Mouse (Mus musculus) neural tube, embryonic 15.5 days (tissue): ENCODE results near the gene Kcna5. TPM values are rescaled to one million over a fixed set of nuclear protein-coding genes. Genes with fewer than 3 reads are reported as not detected.
A peak's percentile ranks its signal among the peaks of the same experiment; 100 is the strongest.

Source experiments
- ATAC-seq: fragments of 200-750 bp; cut with Nextera tagmentation; 2 replicates; pipeline ENCODE4 v1.8.0; 2017; ENCODE audit warnings: mild to moderate bottlenecking, moderate TSS enrichment, moderate library complexity; ENCODE audit not compliant: low FRiP score
- H3K27ac ChIP-seq: fragments of 300-500 bp; sonication (generic); replicated peaks from 2 replicates; pipeline ENCODE4 v1.5.1; 2015; ENCODE audit warnings: mild to moderate bottlenecking, inconsistent platforms
- H3K27me3 ChIP-seq: fragments of 300-500 bp; sonication (generic); replicated peaks from 2 replicates; pipeline ENCODE4 v1.6.1; 2015; ENCODE audit warnings: inconsistent platforms
- H3K36me3 ChIP-seq: fragments of 300-500 bp; sonication (generic); 2 replicates; pipeline ENCODE4 v1.6.1; 2015; ENCODE audit warnings: inconsistent platforms
- H3K4me1 ChIP-seq: fragments of 300-500 bp; sonication (generic); 2 replicates; pipeline ENCODE4 v1.6.1; 2015; ENCODE audit warnings: inconsistent platforms
- H3K4me2 ChIP-seq: fragments of 300-500 bp; sonication (generic); 2 replicates; pipeline ENCODE4 v1.6.1; 2015; ENCODE audit warnings: inconsistent platforms, mild to moderate bottlenecking, moderate library complexity
- H3K4me3 ChIP-seq: fragments of 300-500 bp; sonication (generic); replicated peaks from 2 replicates; pipeline ENCODE4 v1.5.1; 2015; ENCODE audit warnings: mild to moderate bottlenecking, inconsistent platforms
- H3K9ac ChIP-seq: fragments of 300-500 bp; sonication (generic); replicated peaks from 2 replicates; pipeline ENCODE4 v1.6.1; 2015; ENCODE audit warnings: mild to moderate bottlenecking, inconsistent platforms
- H3K9me3 ChIP-seq: fragments of 300-500 bp; sonication (generic); replicated peaks from 2 replicates; pipeline ENCODE4 v1.6.1; 2016; ENCODE audit warnings: inconsistent platforms
- WGBS: fragments of 180-500 bp; shearing (Covaris S2); methylation state at CpG from one replicate; pipeline ENCODE4 v1.1.7; 2015; ENCODE audit warnings: mixed read lengths; 5-methylcytosine and 5-hydroxymethylcytosine counted together
- polyA plus RNA-seq: library from polyadenylated mRNA; unstranded; fragments of >200 nt; fragmentation: Nextera tagmentation; extraction: Ambion mirVana; gene quantifications from 2 replicates; pipeline ENCODE4 v1.2.1, GENCODE M21; 2015

Kcna5 gene
- 3.1 and 4.1 TPM in 2 replicates for polyA plus RNA-seq

- H3K4me2 ChIP-seq = peak within 1 kb of the TSS; percentile 55
- no peaks in the 10 kb centered on the region for H3K36me3 ChIP-seq
- peaks cover 10% of the 10 kb centered on the region for H3K27me3 ChIP-seq
- peak; percentile 84 for ATAC-seq
- peaks cover 17% of the 10 kb centered on the region for H3K4me1 ChIP-seq
- H3K9ac ChIP-seq = peak within 1 kb of the TSS; percentile 26; the same call in 1 of the 2 replicates
- H3K27ac ChIP-seq = peak within 1 kb of the TSS; percentile 56
- H3K9me3 ChIP-seq = no peaks in the 10 kb centered on the region
- H3K4me3 ChIP-seq = peak within 1 kb of the TSS; percentile 27
- under 1% methylated on average over 15 of the region's 15 CpGs for WGBS
Observed at GRCm38 (mm10) chr6:126535208-126535910, at the start of gene Kcna5. Gene Kcna5 (minus strand): TSS chr6:126535412.

GRCm38 (mm10) chr6:126583075-126583474, 47.9 kb upstream of the Kcna5 start:
- WGBS = 64% methylated on average over 7 of the region's 7 CpGs
- ATAC-seq = no peak
- no peak overlapping the region for H3K4me2 ChIP-seq

GRCm38 (mm10) chr6:126581632-126582031, 46.4 kb upstream of the Kcna5 start:
- ATAC-seq = no peak
- Histone ChIP-seq H3K36me3 (no peaks in the 10 kb centered on the region), H3K4me1 (peaks cover 6% of the 10 kb centered on the region; the same call in 1 of the 2 replicates), H3K27ac (no peak overlapping the region), H3K9ac (no peak overlapping the region), H3K9me3 (no peaks in the 10 kb centered on the region), H3K4me3 (no peak overlapping the region), H3K4me2 (no peak overlapping the region), H3K27me3 (no peaks in the 10 kb centered on the region)
- WGBS = 67% methylated on average over 8 of the region's 8 CpGs

More at GRCm38 (mm10) chr6:126583075-126583474, 47.9 kb upstream of the Kcna5 start:
- H3K9ac ChIP-seq = no peak overlapping the region
- no peaks in the 10 kb centered on the region for H3K36me3 ChIP-seq
- no peak overlapping the region for H3K4me3 ChIP-seq
- no peaks in the 10 kb centered on the region for H3K9me3 ChIP-seq
- peaks cover 6% of the 10 kb centered on the region; the same call in 1 of the 2 replicates for H3K4me1 ChIP-seq
- H3K27ac ChIP-seq = no peak overlapping the region
- H3K27me3 ChIP-seq = no peaks in the 10 kb centered on the region

- Histone ChIP-seq H3K9me3 (no peaks in the 10 kb centered on the region), H3K4me3 (no peak overlapping the region), H3K4me1 (peaks cover 1% of the 10 kb centered on the region; the same call in 1 of the 2 replicates), H3K4me2 (no peak overlapping the region), H3K36me3 (no peaks in the 10 kb centered on the region), H3K27me3 (no peaks in the 10 kb centered on the region), H3K27ac (no peak overlapping the region), H3K9ac (no peak overlapping the region)
- WGBS = 87% methylated on average over 3 of the region's 3 CpGs
- ATAC-seq = no peak
Observed at GRCm38 (mm10) chr6:126580571-126580970, 45.4 kb upstream of the Kcna5 start.

DNA sequence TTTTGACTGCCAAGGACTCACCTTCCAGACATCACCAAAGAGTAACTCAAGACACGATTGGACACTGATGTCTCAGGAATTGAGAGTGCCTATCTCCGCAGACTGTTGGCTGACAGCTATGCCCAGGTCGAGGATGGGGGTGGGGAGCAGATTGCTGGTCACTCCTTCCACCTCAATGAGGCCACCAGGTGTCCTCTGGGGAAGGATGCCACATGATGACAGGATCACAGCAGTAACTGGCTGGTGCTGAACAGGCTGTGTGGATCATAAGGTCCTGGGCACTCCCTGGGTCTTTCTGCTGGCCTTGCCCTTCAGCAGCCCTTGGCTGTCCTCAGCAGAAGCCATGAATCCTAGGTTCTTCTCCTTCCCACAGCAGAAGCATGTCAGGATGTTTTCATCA, 42.2 kb upstream of the Kcna5 start:
- WGBS = 84% methylated on average over 3 of the region's 3 CpGs
- Histone ChIP-seq H3K4me1 (no peaks in the 10 kb centered on the region), H3K4me2 (no peak overlapping the region), H3K9me3 (no peaks in the 10 kb centered on the region), H3K27ac (no peak overlapping the region), H3K27me3 (no peaks in the 10 kb centered on the region), H3K4me3 (no peak overlapping the region), H3K9ac (no peak overlapping the region), H3K36me3 (no peaks in the 10 kb centered on the region)
- no peak for ATAC-seq

DNA sequence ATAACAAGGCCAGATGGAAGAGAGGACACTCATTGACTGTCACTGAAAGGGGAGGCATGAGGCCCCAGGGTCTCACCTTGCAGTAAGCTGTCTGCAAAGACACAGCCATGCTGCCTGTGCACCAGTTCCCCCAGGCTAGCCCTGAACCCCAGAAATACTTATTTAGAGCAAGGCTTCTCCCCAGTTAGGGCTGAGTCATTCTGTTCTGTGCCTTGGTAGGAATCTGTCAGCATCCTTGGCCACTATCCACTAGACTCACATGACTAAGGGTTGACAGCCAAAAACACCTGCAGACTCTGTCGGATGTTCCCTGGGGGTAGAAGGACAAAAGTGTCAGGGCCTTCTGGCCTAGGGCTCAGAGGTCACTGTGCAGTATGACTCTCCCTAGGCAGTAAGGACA, 41.4 kb upstream of the Kcna5 start:
- H3K4me3 ChIP-seq = no peak overlapping the region
- H3K9ac ChIP-seq = no peak overlapping the region
- no peak for ATAC-seq
- no peaks in the 10 kb centered on the region for H3K36me3 ChIP-seq
- no peaks in the 10 kb centered on the region for H3K4me1 ChIP-seq
- no peaks in the 10 kb centered on the region for H3K9me3 ChIP-seq
- no peaks in the 10 kb centered on the region for H3K27me3 ChIP-seq
- no peak overlapping the region for H3K27ac ChIP-seq
- WGBS = 73% methylated on average over 1 of the region's 1 CpGs
- no peak overlapping the region for H3K4me2 ChIP-seq

DNA sequence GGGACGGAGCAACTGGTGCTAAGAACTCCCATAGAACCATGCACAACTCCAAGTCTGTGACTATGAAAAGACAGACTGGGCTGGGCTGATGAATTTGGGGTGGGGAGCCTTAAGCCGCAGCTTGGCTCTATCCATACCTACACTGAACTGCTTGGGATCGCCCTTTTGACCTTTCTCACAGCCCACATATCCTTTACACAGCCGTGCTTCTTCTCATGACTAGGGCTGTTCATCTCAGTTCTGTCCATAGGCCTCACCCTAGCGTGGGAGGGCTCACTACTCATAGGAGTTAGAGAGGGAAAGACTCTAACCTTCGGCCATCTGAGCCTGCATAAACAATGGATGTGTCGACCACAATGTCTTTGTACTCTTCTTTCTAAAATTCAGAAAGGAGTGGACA, 39.6 kb upstream of the Kcna5 start:
- Histone ChIP-seq H3K36me3 (no peaks in the 10 kb centered on the region), H3K9ac (no peak overlapping the region), H3K27me3 (no peaks in the 10 kb centered on the region), H3K27ac (no peak overlapping the region), H3K4me1 (no peaks in the 10 kb centered on the region), H3K4me3 (no peak overlapping the region), H3K9me3 (no peaks in the 10 kb centered on the region), H3K4me2 (no peak overlapping the region)
- WGBS = 81% methylated on average over 7 of the region's 7 CpGs
- no peak for ATAC-seq

GRCm38 (mm10) chr6:126573021-126573420, 37.8 kb upstream of the Kcna5 start:
- no peaks in the 10 kb centered on the region for H3K27me3 ChIP-seq
- 80% methylated on average over 5 of the region's 5 CpGs for WGBS
- H3K4me1 ChIP-seq = no peaks in the 10 kb centered on the region
- H3K9ac ChIP-seq = no peak overlapping the region
- H3K27ac ChIP-seq = no peak overlapping the region
- no peaks in the 10 kb centered on the region for H3K9me3 ChIP-seq
- H3K36me3 ChIP-seq = no peaks in the 10 kb centered on the region
- no peak for ATAC-seq
- H3K4me3 ChIP-seq = no peak overlapping the region
- no peak overlapping the region for H3K4me2 ChIP-seq

DNA sequence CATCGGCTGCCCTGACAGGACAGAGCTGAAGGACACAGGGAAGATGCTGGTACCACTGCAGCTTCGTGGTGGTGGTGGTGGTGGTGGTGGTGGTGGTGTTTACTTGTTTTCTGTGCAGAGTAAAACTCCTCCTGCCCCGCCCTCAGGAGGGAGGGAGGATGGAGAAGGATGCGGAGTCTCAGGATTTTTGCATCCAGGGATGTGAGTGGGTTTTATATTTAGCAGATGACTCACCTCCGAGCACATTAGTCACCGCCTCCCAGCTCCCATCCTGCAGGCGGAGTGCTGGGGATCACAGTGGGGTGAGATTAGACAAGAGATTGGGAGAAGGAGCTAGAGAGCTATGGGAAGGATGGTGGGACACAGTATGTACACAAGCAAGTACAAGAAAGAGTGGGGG, 34.6 kb upstream of the Kcna5 start:
- no peak overlapping the region for H3K9ac ChIP-seq
- no peaks in the 10 kb centered on the region for H3K9me3 ChIP-seq
- H3K27me3 ChIP-seq = no peaks in the 10 kb centered on the region
- no peak overlapping the region for H3K27ac ChIP-seq
- no peak overlapping the region for H3K4me2 ChIP-seq
- H3K4me1 ChIP-seq = no peaks in the 10 kb centered on the region
- ATAC-seq = no peak
- no peaks in the 10 kb centered on the region for H3K36me3 ChIP-seq
- WGBS = 88% methylated on average over 7 of the region's 7 CpGs
- no peak overlapping the region for H3K4me3 ChIP-seq

- no peaks in the 10 kb centered on the region for H3K36me3 ChIP-seq
- WGBS = 90% methylated on average over 14 of the region's 14 CpGs
- no peaks in the 10 kb centered on the region; the same call in 1 of the 2 replicates for H3K4me1 ChIP-seq
- ATAC-seq = no peak
- H3K4me3 ChIP-seq = no peak overlapping the region
- H3K27ac ChIP-seq = no peak overlapping the region
- no peaks in the 10 kb centered on the region for H3K27me3 ChIP-seq
- no peak overlapping the region for H3K4me2 ChIP-seq
- no peak overlapping the region for H3K9ac ChIP-seq
- H3K9me3 ChIP-seq = no peaks in the 10 kb centered on the region
Observed at GRCm38 (mm10) chr6:126568046-126568830, 33.0 kb upstream of the Kcna5 start.

DNA sequence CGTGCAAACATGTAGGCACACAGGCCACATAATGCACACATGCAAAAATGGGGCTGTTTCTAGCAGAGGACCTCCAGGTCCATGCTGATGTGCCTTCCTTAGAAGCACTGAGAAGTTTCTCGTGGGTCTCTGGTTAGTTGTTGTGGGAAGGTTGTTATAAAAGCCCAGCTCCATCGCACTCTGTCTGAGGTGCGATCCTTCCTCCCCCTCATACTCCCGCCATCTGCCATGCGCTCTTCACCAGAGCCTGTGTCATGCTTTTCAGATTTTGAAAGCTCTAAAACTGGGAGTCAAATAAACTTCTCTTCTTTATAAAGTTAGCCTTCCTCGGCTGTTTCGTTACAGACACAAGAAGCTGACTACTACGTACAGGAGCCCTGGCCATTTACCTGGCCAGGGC, 32.1 kb upstream of the Kcna5 start:
- Histone ChIP-seq H3K27ac (no peak overlapping the region), H3K27me3 (no peaks in the 10 kb centered on the region), H3K9me3 (no peaks in the 10 kb centered on the region), H3K36me3 (no peaks in the 10 kb centered on the region), H3K4me3 (no peak overlapping the region), H3K9ac (no peak overlapping the region), H3K4me1 (no peaks in the 10 kb centered on the region; the same call in 1 of the 2 replicates), H3K4me2 (no peak overlapping the region)
- WGBS = 94% methylated on average over 9 of the region's 9 CpGs
- ATAC-seq = no peak

DNA sequence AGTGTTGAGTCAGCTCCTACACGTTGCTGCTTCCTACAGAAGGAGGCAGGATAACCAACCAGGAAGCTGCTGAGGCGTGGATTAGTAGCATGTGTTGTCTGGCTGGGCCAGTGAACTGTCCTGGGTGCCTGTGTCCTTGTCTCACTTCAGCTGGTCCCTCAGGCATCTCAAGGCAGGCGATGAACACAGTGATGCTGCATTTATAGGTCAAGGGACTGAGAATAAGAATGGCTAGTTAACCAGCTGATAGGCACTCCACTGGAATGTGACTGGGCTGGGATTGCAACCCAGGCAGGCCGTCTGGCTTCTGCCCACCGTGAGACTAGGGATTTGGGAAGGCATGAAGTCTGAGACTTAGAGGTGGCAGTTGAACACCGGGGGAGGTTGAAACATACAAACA, 29.2 kb upstream of the Kcna5 start:
- Histone ChIP-seq H3K27ac (no peak overlapping the region), H3K4me3 (no peak overlapping the region), H3K9me3 (no peaks in the 10 kb centered on the region), H3K36me3 (no peaks in the 10 kb centered on the region), H3K27me3 (no peaks in the 10 kb centered on the region), H3K9ac (no peak overlapping the region), H3K4me1 (peaks cover 10% of the 10 kb centered on the region), H3K4me2 (no peak overlapping the region)
- no peak for ATAC-seq
- 65% methylated on average over 6 of the region's 6 CpGs for WGBS
